Mouse (Mus musculus) cerebellum, adult 9-10 months (tissue): ENCODE results near the gene Slc25a29.
"Not testable (repeated sequence)": the region's sequence is repeated elsewhere in the genome, so short reads cannot be mapped to it uniquely, and the experiment has no call there.

Source experiments
- DNase-seq: peaks from one replicate; pipeline ENCODE4 v3.0.0; 2022

Slc25a29 gene

DNA sequence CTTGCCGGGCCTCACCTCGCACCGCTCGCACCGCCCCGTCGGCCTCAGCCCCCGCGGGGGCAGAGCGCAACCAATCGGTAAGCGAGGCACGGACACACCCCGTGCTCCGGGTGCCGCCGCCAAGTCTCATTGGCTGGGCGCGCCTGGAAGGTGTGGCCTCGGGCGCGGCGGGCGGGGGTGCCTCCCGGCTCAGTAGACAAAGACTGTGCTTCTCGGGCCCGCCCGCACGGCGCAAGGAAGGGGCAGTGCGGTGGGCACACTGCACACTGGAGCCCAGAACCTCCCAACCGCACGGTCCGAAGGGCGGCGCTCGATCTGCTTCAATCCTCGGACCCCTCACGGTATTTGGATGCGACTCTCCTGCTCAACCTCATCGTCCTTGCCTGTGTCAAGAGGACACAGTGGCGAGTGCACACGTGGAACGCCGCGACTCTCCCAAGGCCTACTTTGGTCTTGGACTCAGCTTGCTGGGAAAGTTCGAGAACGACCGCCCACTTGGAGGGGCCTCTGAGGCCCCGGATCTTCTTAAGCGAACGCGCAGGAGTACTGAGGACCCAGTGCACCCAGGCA lies at the start of gene Slc25a29, which contains the start of gene Slc25a47:
TSS of gene Slc25a29 (minus strand) at position 44 of the 570 bp plus-strand sequence.
TSS of gene Slc25a47 (plus strand) at position 207 of the 570 bp plus-strand sequence.
- peak; percentile 98 for DNase-seq

DNA sequence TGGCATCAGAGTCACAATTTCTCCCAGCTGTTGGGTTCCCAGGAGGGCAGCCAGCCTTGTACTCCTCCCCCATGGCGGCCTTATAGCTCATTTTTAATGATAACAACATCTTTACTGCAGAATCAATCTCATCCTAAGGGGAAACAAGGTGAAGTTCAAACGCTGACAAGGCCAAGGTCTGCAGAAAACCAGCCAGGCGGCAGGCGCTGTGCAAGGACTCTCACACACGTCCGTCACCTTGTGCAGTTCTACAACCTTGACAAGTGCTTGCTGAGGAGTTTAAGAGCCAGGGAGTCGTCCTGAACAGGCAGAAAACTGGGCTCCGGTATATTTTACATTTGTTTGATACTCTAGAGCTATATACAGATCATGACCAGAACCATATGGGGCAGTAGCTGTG lies 47.1 kb upstream of the Slc25a29 start:
- DNase-seq: no peak

- DNase-seq: no peak
These were observed 45.5 kb upstream of the Slc25a29 start for GRCm38 (mm10) chr12:108881192-108881591.

DNA sequence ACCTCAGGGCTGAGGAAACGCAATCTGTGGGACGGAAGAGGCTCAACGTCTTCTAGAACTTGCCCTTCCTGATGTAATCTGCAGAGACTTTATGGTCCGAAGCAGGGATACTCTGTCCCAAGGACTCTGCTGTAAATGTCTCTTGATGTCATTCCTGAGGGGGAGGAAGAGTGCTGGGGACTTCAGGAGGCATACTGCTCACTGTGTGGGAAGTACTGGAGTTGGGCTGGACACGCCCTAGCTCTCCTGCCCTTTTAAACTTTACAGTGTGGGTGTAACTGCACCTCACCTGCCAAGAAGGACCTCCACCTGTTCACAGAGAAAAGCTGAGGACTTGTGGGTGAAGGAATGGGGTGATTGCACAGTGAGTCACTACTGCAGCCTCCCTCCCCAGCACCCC lies 44.9 kb upstream of the Slc25a29 start:
- no peak for DNase-seq

GRCm38 (mm10) chr12:108879138-108879537 lies 43.5 kb upstream of the Slc25a29 start:
- DNase-seq: no peak

- DNase-seq: no peak
These were observed 37.4 kb upstream of the Slc25a29 start for GRCm38 (mm10) chr12:108873122-108873521.

DNA sequence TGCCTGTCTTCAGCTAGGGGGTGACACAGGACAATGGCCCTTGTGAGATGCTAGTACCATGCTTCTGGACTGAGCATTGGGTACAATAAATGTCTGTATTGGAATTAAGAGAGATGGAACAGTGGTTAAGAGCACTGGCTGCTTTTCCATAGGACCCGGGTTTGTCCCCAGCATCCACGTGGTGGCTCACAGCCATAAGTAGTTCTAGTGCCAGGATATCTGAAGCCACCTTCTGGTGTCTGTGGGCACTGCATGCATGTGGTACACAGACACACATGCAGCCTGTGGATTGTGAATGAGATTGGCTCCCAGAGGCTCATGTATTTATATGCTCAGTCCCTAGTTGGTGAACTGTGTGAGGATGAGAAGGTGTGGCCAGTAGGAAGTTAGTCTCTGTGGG lies 33.9 kb upstream of the Slc25a29 start:
- DNase-seq: no peak

- DNase-seq: no peak
These were observed 29.4 kb upstream of the Slc25a29 start for GRCm38 (mm10) chr12:108865007-108865494.

- DNase-seq: no peak
These were observed 22.8 kb upstream of the Slc25a29 start for GRCm38 (mm10) chr12:108858486-108858885.

DNA sequence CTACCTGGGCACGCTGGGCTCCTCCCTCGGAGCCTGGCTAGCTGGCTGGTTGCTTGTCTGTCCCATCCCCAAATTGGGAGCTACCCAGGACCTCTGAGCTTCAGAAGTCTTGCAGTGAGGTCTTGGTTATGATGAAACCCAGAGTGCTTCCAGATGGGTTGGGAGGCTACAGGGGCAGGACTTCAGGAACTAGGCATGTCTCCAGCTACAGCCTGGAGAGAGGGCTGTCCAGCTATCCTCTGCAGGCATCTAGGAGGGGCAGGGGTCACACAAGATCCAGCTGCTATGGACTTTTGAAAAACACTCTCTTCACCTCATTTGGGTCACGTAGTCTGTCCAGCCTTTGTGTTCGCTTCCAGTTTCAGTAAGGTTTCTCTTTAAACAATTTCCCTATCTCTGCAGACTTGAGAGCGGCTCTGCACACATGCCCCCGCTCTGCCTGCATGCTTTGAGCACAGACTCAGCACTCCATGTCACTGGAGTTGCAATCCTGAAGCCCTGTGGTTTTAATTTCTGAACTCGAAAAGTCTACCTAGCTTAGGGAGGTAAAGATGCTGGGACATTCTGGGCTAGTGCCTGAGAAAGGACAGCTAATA lies 22.0 kb upstream of the Slc25a29 start:
- no peak for DNase-seq

GRCm38 (mm10) chr12:108857109-108857508 lies 21.4 kb upstream of the Slc25a29 start:
- DNase-seq: no peak

DNA sequence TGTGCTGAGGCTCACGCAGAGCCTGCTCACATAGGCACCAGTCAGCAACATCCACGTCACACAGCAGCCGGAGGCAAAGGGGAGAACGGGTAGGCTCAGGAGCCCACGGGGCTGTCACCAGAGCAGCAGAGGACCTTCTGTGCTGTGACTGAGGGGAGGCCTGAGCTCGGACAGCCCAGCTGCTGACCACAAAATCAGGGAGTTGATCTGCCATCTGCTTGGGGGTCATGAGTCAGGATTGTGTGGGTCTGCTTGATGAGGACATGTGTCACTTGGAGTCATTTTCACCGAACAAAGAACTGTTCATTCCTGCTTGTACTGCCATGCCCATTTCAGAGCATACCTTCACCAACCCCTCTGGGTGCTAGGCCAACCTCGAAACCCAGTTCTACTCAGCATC lies 20.5 kb upstream of the Slc25a29 start:
- DNase-seq: no peak

DNA sequence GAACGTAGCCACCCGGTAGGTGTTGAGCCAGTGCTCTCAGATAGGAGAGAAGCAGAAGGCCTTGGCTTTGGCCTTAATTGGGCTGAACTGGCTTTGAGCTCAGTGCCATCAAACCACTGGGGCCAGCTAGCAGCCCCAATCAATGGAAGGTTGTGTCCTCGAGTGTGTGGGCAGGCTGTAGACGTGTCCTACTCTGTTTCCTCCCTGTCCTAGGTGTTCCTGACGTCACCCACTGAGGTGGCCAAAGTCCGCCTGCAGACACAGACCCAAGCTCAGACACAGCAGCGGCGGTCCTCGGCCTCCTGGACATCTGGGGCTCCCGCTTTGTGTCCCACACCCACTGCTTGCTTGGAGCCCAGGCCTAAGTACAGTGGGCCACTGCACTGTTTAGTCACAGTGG lies 19.4 kb upstream of the Slc25a29 start:
- no peak for DNase-seq

GRCm38 (mm10) chr12:108852822-108853221 lies 17.1 kb upstream of the Slc25a29 start:
- no peak for DNase-seq

- DNase-seq: no peak
These were observed 15.2 kb upstream of the Slc25a29 start for GRCm38 (mm10) chr12:108850886-108851285.

GRCm38 (mm10) chr12:108850129-108850528 lies 14.4 kb upstream of the Slc25a29 start:
- no peak for DNase-seq

- no peak for DNase-seq
These were observed 13.9 kb upstream of the Slc25a29 start for GRCm38 (mm10) chr12:108849488-108850022.

GRCm38 (mm10) chr12:108848033-108848432 lies 12.3 kb upstream of the Slc25a29 start:
- DNase-seq: not testable (repeated sequence)

- DNase-seq: no peak
These were observed 7.0 kb upstream of the Slc25a29 start for GRCm38 (mm10) chr12:108842663-108843062.

- DNase-seq: no peak
These were observed 5.5 kb upstream of the Slc25a29 start for GRCm38 (mm10) chr12:108841181-108841580.

GRCm38 (mm10) chr12:108836722-108837121 lies 1.0 kb upstream of the Slc25a29 start:
- peak; percentile 53 for DNase-seq

DNA sequence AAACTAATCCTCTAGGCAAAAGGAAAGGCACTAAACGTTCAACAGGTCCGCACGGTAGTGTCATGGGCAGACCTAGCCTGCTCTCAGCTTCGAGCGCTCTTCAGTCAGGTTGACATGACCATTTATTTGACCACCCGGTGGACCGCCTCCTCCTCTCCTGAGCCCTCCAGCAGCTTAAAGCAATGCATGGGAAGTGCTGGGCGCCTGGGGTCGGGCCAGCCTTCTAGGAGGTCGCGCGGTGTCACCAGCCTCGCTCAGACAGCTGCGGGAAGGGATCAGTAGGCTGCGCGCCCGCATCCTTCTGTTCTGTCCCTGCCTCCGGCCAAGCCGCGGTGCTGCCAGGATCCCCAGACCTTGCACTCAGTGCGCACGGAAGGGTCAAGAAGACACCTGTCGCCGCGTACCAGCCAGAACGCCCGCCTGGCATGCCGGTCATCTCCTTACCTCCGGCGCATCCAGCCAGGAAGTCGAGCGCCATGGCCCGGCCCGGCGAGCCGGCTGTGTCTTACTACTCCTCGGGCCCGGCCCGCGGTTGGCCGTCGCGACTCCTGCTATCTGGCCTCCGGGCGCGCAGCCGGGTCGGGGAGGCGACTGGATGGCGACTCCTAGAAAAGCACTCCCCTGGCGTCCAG lies 359 bp downstream of the Slc25a29 start:
- no peak for DNase-seq

GRCm38 (mm10) chr12:108834786-108835185 lies 897 bp downstream of the Slc25a29 start:
- DNase-seq: peak; percentile 73

DNA sequence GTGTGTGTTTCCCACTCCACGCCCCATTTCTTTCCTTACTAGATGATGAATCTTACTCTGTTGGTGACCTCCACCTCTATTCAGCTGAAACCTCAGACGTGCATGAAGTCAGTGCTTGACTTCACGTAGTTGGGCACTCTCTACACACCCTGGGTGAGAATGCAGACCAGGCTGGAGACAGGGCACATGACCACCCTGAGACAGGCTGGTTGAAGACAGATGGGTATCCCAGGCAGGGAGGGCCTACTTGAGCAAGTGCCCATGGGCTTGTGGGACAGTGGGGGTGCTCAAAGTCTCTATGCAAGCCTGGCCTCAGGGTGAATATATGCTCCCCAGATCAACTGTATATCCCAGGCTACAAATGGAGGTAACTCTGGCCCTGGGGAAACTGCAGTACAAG lies 1.3 kb downstream of the Slc25a29 start:
- peak; percentile 57 for DNase-seq
